ENCODE assay signal across 8 mouse cellular contexts in the genomic region with DNA sequence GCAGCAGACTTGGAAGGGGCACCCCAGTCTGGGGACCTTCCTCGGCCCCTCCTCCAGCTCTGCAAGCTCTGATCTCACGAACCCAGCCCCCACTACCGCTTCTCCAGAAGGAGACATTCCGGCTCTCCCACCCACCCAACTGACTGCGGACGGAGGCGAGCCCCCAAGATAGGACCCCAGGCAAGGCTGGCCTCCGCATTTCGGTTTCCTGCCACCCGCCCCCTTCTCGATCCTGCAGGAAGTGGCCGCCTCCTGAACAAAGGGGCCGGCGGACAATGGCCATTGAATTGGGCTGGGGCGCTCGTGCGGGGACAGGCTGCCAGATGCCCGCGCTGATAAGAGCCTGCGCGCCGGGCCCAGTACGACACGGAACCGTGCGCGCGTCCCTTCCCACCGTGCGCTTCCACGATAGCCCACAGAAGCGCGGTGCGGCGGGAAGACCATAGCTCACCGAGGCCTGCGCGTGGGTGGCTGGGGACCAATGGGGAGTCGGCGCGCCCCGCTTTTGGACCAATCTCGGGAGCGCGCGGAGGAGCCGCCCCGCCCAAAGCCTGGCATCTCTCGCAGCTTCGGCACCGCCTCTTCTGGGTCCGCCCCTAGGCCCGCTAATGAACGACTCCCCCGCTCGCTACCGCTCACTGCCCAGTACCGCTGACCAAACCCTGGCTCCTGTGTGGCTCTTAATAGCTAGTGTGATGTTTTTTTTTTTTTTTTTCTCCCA. TPM values are rescaled to one million over a fixed set of nuclear protein-coding genes. Genes with fewer than 3 reads are reported as not detected.
DNase-seq lines count a peak whose midpoint lies in the region; TF ChIP-seq lines count a peak whose summit lies in the region.

No protein-coding gene starts in this region.

- TF ChIP-seq POLR2A in cortical plate, adult 2 months (IDR thresholded peaks at IDR 0.05; ENCODE audit: extremely low read depth, insufficient read depth, low read length): peak; percentile 77

- peaks cover 8% of the 10 kb centered on the region for H3K36me3 ChIP-seq in megakaryocyte, embryonic 14.5 days (replicated peaks; ENCODE audit: low read length)

- DNase-seq in adipocyte (ENCODE audit: low spot score): peak; percentile 48
- peak; percentile 72 to 77 for DNase-seq in gastrocnemius, adult 8-10 months (ENCODE audit: low spot score in 2 of 2)
- DNase-seq in induced T-regulatory cell, adult 2 months (ENCODE audit: low read depth): peak; percentile 92
- DNase-seq in left cerebral cortex, adult 9 months (ENCODE audit: low spot score in 2 of 2): peak; percentile 84 to 93
- peak; percentile 95 for DNase-seq in right cerebral cortex, postnatal 14 days
- peak; percentile 80 for DNase-seq in urinary bladder, postnatal 25 days (ENCODE audit: low spot score)

- TF ChIP-seq CTCF in cortical plate, adult 2 months (IDR thresholded peaks at IDR 0.05; ENCODE audit: extremely low read depth, insufficient read depth, low read length): no peak

- peaks cover 2% of the 10 kb centered on the region; the same call in 1 of the 2 replicates for H3K4me1 ChIP-seq in cortical plate, adult 2 months (ENCODE audit: control insufficient read depth, insufficient read depth, low read length)
- H3K4me1 ChIP-seq in megakaryocyte, embryonic 14.5 days: peaks cover 82% of the 10 kb centered on the region

- peaks cover 55% of the 10 kb centered on the region for H3K27me3 ChIP-seq in megakaryocyte, embryonic 14.5 days (replicated peaks)

- H3K27ac ChIP-seq in cortical plate, adult 2 months (ENCODE audit: insufficient read depth, low read length): peak overlapping the region; percentile 74

- H3K9me3 ChIP-seq in megakaryocyte, embryonic 14.5 days: no peaks in the 10 kb centered on the region

- H3K4me3 ChIP-seq in cortical plate, adult 2 months (ENCODE audit: insufficient read depth, low read length): peak overlapping the region; percentile 32
- peak overlapping the region; percentile 92 for H3K4me3 ChIP-seq in megakaryocyte, embryonic 14.5 days (replicated peaks)

RNA-seq across cellular contexts. Expression of a gene that starts 8.3 kb away (rescaled TPM):
- polyA plus RNA-seq in cortical plate, adult 2 months (2012; rRNA removed): 18.2 and 18.9 TPM in 2 replicates
- 1 to 10 TPM; 5.2 to 8.8 (median 7.5) TPM for total RNA-seq in gastrocnemius, adult 8-10 months (2022)
- polyA plus RNA-seq in megakaryocyte, embryonic 14.5 days (2012; ENCODE audit: insufficient read depth, low replicate concordance): 14.1 and 42.5 TPM in 2 replicates

RNA-seq across cellular contexts. Expression of a gene that starts 20.6 kb away (rescaled TPM):
- polyA plus RNA-seq in cortical plate, adult 2 months (2012; rRNA removed): 42.1 and 51.5 TPM in 2 replicates
- 10 to 100 TPM; 22.3 to 31.0 (median 26.7) TPM for total RNA-seq in gastrocnemius, adult 8-10 months (2022)
- polyA plus RNA-seq in megakaryocyte, embryonic 14.5 days (2012; ENCODE audit: insufficient read depth, low replicate concordance): 4.8 and 14.7 TPM in 2 replicates

RNA-seq across cellular contexts. Expression of a gene that starts 26.1 kb away (rescaled TPM):
- 78.2 and 80.2 TPM in 2 replicates for polyA plus RNA-seq in cortical plate, adult 2 months (2012; rRNA removed)
- total RNA-seq in gastrocnemius, adult 8-10 months (2022): 10 to 100 TPM; 18.6 to 23.6 (median 21.7) TPM
- polyA plus RNA-seq in megakaryocyte, embryonic 14.5 days (2012; ENCODE audit: insufficient read depth, low replicate concordance): 25.3 and 64.2 TPM in 2 replicates

RNA-seq across cellular contexts. Expression of a gene that starts 50.3 kb away (rescaled TPM):
- 38.8 and 39.6 TPM in 2 replicates for polyA plus RNA-seq in cortical plate, adult 2 months (2012; rRNA removed)
- 10 to 100 TPM; 13.8 to 18.9 (median 18.4) TPM for total RNA-seq in gastrocnemius, adult 8-10 months (2022)
- 11.5 and 16.3 TPM in 2 replicates for polyA plus RNA-seq in megakaryocyte, embryonic 14.5 days (2012; ENCODE audit: insufficient read depth, low replicate concordance)

Comparison
In these comparisons a context has a peak if more than half of its experiments do, and no peak if none do; other contexts are left out.
1. Peak in every context shown above with its lines: DNase-seq, H3K4me3 ChIP-seq and H3K27ac ChIP-seq.